In the genomic region with DNA sequence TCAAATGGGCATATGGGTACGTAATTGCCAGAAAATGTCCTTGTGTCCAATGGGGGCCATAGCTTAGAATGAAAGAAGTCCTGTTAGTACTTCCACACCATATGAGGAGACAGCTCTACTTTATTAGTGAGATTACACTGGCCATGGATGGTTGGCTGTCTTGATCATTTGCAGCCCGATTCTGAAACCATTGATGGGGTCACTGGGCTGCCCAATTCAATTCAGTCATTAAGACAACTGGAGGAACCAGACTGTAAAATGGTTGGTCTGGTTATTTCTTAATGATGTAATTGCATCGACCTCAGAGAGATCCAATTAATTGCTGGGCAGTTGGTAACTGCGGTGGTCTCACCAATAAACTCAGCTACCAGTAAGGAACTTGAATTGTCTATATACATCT, we compare ENCODE assay signal across 23 mouse cellular contexts.
DNase-seq lines count a peak whose midpoint lies in the region; ATAC-seq lines count a peak whose summit lies in the region.
"Had no signal": no experiment of that assay in that cellular context is flagged by ENCODE, and none has a peak within 500 bp of the region (broad histone marks: within the 10 kb centered on the region; RNA-seq: fewer than 3 reads in every experiment).

No protein-coding gene starts in this region.

- no peaks in the 10 kb centered on the region for H3K4me1 ChIP-seq in embryonic facial prominence, embryonic 14.5 days (ENCODE audit: control insufficient read depth, insufficient read depth, low read length)
- no peaks in the 10 kb centered on the region for H3K4me1 ChIP-seq in embryonic facial prominence, embryonic 10.5 days

- H3K27ac ChIP-seq in embryonic facial prominence, embryonic 14.5 days (replicated peaks; ENCODE audit: low read depth, low read length): no peak overlapping the region
- H3K27ac ChIP-seq in embryonic facial prominence, embryonic 10.5 days (replicated peaks): no peak overlapping the region

- peak; percentile 40 for DNase-seq in embryonic facial prominence, embryonic 14.5 days (ENCODE audit: low spot score)
- no peak for DNase-seq in embryonic facial prominence, embryonic 10.5 days (ENCODE audit: low spot score)
- DNase-seq in Muller cell, postnatal 12 days (ENCODE audit: inconsistent ontology term): peak; percentile 19
- DNase-seq in retina, embryonic 14.5 days (ENCODE audit: low spot score): peak; percentile 89
- peak; percentile 87 for DNase-seq in retina, postnatal 1 day
- no peak for DNase-seq in spleen, adult 12 weeks (ENCODE audit: low spot score)
- DNase-seq in adrenal gland, postnatal 14 days: no peak
- DNase-seq: adrenal gland, adult 2 months; adrenal gland, adult 8-10 months; adrenal gland, postnatal 10 days; adrenal gland, postnatal 25 days; adrenal gland, postnatal 36 days; B cell, adult 2 months; cerebellum, adult 11 months; cerebellum, adult 11-12 months; cerebellum, adult 18-20 months; cerebellum, adult 2 months had no signal

- peak; percentile 41; the same call in 1 of the 2 replicates for ATAC-seq in embryonic facial prominence, embryonic 14.5 days (ENCODE audit: low read depth)
- no peak for ATAC-seq in inflammation-experienced regulatory T-cells, adult 6 months
- ATAC-seq: activated CD4-positive, CD25-positive, alpha-beta regulatory T cell, adult 4 months; CD4-positive, CD25-positive, alpha-beta regulatory T cell, adult 4 months; Patski had no signal

- no peaks in the 10 kb centered on the region for H3K9me3 ChIP-seq in embryonic facial prominence, embryonic 14.5 days (ENCODE audit: control insufficient read depth, low read length)
- no peaks in the 10 kb centered on the region for H3K9me3 ChIP-seq in embryonic facial prominence, embryonic 10.5 days

- H3K4me2 ChIP-seq in embryonic facial prominence, embryonic 14.5 days (ENCODE audit: low read depth, low read length): no peak overlapping the region

- no peaks in the 10 kb centered on the region for H3K36me3 ChIP-seq in embryonic facial prominence, embryonic 14.5 days (ENCODE audit: control insufficient read depth, insufficient read depth, low read length)
- H3K36me3 ChIP-seq in embryonic facial prominence, embryonic 10.5 days (replicated peaks): no peaks in the 10 kb centered on the region
- H3K36me3 ChIP-seq: G1E had no signal

- H3K27me3 ChIP-seq in embryonic facial prominence, embryonic 14.5 days (replicated peaks; ENCODE audit: control insufficient read depth, insufficient read depth, low read length): no peaks in the 10 kb centered on the region
- no peaks in the 10 kb centered on the region for H3K27me3 ChIP-seq in embryonic facial prominence, embryonic 10.5 days (replicated peaks; ENCODE audit: low read depth, poor library complexity, severe bottlenecking)
- H3K27me3 ChIP-seq: CH12.LX had no signal

- no peak overlapping the region for H3K9ac ChIP-seq in embryonic facial prominence, embryonic 14.5 days (ENCODE audit: low read depth, low read length)

- 87% methylated on average over 4 of the region's 4 CpGs for WGBS in embryonic facial prominence, embryonic 14.5 days
- WGBS in embryonic facial prominence, embryonic 10.5 days: 86% methylated on average over 4 of the region's 4 CpGs

- no peak overlapping the region for H3K4me3 ChIP-seq in embryonic facial prominence, embryonic 14.5 days (ENCODE audit: low read depth, low read length)
- H3K4me3 ChIP-seq in embryonic facial prominence, embryonic 10.5 days: no peak overlapping the region

Comparison
In these comparisons a context has a peak if more than half of its experiments do, and no peak if none do; other contexts are left out.
1. DNase-seq: peak in embryonic facial prominence, embryonic 14.5 days (single experiment), Muller cell, postnatal 12 days (single experiment), retina, embryonic 14.5 days (single experiment) and retina, postnatal 1 day (single experiment); none in embryonic facial prominence, embryonic 10.5 days (single experiment), spleen, adult 12 weeks (single experiment) and adrenal gland, postnatal 14 days (single experiment).